Mouse (Mus musculus): ENCODE data around the gene Miga2. TPM values are rescaled to one million over a fixed set of nuclear protein-coding genes. Genes with fewer than 3 reads are reported as not detected.
A peak's percentile ranks its signal among the peaks of the same experiment; 100 is the strongest.

The Miga2 gene
- polyA plus RNA-seq, 1 experiment from 2014 or later, result 34.9 TPM

DNA sequence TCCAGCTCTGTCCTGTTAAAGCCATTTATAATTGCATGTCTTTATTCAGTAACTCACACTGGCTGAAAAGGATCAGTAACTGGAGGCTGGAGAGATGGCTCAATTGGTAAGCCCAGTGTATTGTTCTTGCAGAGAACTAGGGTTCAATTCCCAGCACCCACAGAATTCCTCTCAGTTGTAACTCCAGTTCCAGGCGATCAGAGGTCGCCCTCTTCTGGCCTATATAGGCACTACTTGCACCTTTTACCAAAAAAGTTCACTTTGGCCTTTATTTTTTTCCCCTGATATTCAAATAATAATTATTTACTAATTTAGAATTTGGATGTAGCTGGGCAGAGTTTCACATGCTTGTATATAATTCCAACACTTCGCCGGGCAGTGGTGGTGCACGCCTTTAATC, 1.2 kb upstream of the Miga2 start:
- H3K9me3 ChIP-seq, result no peaks in the 10 kb centered on the region
- ATAC-seq (replicated peaks), result no peak
- 74% methylated on average over 5 of the region's 5 CpGs for WGBS

DNA sequence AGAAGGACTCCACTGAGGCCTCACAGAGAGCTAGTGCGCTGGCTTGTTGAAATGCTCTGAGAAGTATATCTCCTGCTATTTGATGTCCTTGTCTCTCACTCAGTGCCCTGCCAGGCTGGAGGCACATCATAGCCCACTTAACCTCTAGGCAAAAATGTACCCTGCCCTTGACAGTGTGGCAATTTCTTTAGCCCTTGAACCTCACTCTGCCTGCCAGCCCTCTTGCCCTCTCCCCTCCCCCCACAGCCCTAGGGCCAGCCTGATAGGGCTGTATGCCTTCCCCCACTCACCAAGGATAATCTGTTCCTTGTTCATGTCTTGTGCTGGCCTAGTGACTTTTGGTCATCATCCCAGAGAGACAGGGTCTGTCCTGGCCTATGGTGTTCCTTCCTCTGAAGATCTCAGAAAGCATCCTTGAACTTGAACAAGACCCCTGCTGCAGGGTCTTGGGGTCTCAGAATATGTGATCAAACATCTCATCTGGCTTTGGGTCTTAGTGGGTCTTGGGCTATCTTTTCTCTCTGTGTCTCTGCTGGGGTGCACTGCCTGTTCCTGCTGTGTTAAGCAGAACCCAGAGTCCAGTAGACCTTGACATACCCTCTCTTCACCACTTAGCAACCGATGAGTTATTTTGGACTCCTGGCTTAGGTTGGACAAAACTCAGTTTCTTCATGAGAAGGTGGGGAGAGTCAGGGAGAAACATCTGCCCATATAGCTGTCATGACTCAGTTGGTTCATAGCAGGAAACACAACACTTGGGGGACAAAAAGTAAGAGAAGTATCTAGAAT, 1.4 kb downstream of the Miga2 start:
- Histone ChIP-seq H3K27ac (no peak overlapping the region), H3K4me2 (peak overlapping the region; percentile 87), H3K36me3 (replicated peaks) (peaks cover 25% of the 10 kb centered on the region), H3K9me3 (no peaks in the 10 kb centered on the region), H3K27me3 (replicated peaks) (no peaks in the 10 kb centered on the region), H3K4me3 (peak overlapping the region; percentile 99), H3K9ac (peak overlapping the region; percentile 82), H3K4me1 (peaks cover 13% of the 10 kb centered on the region)
- ATAC-seq (replicated peaks), result no peak
- 87% methylated on average over 2 of the region's 2 CpGs for WGBS

More for the DNA sequence above, 1.2 kb upstream of the Miga2 start:
- Histone ChIP-seq H3K4me2 (no peak overlapping the region), H3K27me3 (replicated peaks) (no peaks in the 10 kb centered on the region), H3K4me1 (peaks cover 22% of the 10 kb centered on the region), H3K27ac (no peak overlapping the region), H3K36me3 (replicated peaks) (0 out of 2 replicates have a peak, but pooled peaks cover 2% of the 10 kb centered on the region), H3K9ac (no peak overlapping the region), H3K4me3 (no peak overlapping the region)

DNA sequence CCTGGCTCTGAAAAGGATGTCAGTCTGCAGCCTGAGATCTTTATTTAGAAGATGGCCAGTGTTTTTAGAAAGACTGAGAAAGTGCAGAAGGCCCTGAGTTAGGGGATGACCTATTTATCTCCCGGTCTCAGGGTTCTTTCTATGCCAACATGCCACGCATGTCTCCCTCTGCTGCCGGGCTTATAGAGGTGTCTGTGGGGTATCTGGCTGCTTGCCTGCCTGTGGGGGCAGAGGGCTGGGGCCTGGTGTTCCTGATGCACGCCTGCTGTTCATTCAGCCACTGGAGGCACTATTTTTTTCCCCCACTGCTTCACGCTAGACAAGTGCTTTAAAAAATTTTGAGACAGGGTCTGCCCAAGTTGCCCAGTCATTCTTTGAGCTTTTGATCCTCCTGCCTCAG, 2.2 kb downstream of the Miga2 start:
- Histone ChIP-seq H3K9me3 (no peaks in the 10 kb centered on the region), H3K27ac (no peak overlapping the region), H3K36me3 (replicated peaks) (peaks cover 28% of the 10 kb centered on the region), H3K4me2 (no peak overlapping the region), H3K4me1 (peaks cover 13% of the 10 kb centered on the region), H3K9ac (no peak overlapping the region), H3K4me3 (no peak overlapping the region), H3K27me3 (replicated peaks) (no peaks in the 10 kb centered on the region)
- no peak for ATAC-seq (replicated peaks)
- 66% methylated on average over 5 of the region's 5 CpGs for WGBS

DNA sequence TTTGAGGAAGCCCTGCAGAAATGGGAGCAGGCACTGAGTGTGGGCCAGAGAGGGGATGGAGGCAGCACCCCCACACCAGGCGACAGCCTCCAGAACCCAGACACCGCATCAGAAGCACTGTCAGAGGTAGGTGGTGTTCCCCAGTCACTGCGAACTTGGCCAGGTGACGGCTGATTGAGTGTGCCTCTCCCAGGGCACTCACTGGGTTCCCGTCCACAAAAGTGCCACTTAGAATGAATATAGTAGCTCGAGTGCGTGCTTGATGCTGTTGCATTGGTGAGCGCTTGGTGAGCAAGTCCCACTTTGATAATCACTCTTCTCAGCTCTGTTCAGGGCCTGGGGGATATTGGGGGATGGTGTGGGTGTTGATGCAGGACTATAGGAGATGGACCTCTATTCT, 7.5 kb downstream of the Miga2 start:
- no peak overlapping the region for H3K4me3 ChIP-seq
- peaks cover 67% of the 10 kb centered on the region for H3K36me3 ChIP-seq (replicated peaks)
- H3K4me2 ChIP-seq, result no peak overlapping the region
- no peak overlapping the region for H3K27ac ChIP-seq
- no peak overlapping the region for H3K9ac ChIP-seq
- ATAC-seq (replicated peaks), result no peak
- H3K4me1 ChIP-seq, result no peaks in the 10 kb centered on the region
- WGBS, result 95% methylated on average over 8 of the region's 8 CpGs
- H3K27me3 ChIP-seq (replicated peaks), result no peaks in the 10 kb centered on the region
- no peaks in the 10 kb centered on the region for H3K9me3 ChIP-seq

DNA sequence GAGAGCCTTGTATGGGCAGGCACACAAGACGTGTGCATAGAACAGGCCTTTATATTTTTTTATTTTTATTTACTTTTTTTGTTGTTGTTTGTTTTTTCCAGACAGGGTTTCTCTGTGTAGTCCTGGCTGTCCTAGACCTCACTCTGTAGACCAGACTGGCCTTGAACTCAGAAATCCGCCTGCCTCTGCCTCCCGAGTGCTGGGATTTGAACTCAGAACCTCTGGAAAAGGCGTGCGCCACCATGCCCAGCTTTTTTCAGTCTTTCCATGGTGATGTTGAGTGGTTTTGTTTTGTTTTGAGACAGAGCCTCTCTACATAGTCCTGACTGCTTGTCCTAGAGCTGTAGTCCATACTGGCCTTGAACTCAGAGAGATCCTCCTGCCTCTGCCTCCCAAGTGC, 8.7 kb downstream of the Miga2 start:
- Histone ChIP-seq H3K4me1 (no peaks in the 10 kb centered on the region), H3K9ac (no peak overlapping the region), H3K27ac (no peak overlapping the region), H3K4me3 (no peak overlapping the region), H3K9me3 (no peaks in the 10 kb centered on the region), H3K4me2 (no peak overlapping the region), H3K27me3 (replicated peaks) (no peaks in the 10 kb centered on the region), H3K36me3 (replicated peaks) (peaks cover 73% of the 10 kb centered on the region)
- WGBS, result 97% methylated on average over 5 of the region's 5 CpGs
- ATAC-seq (replicated peaks), result no peak

DNA sequence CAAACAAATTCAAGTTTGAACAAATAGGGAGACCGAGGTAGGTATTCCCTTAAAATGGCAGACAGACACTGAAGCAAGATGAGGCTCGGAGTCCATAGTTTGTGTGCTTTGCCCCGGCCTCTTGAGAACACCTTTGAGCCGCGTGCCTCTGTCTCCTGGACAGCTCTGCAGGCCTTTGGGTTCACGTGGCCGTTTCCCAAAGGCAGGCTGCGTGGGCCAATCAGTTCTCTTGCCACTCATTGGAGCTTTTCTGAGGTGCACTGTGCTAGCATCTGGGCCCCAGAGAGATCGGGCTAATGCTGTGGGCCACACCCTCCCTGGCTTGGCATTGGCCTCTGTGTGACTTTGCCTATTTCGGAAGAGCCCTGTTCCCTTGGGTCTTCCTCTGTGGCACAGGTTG, 11.9 kb downstream of the Miga2 start:
- ATAC-seq (replicated peaks), result no peak
- H3K9me3 ChIP-seq, result no peaks in the 10 kb centered on the region
- peaks cover 62% of the 10 kb centered on the region for H3K36me3 ChIP-seq (replicated peaks)
- H3K27me3 ChIP-seq (replicated peaks), result no peaks in the 10 kb centered on the region
- H3K27ac ChIP-seq, result no peak overlapping the region
- H3K9ac ChIP-seq, result no peak overlapping the region
- H3K4me2 ChIP-seq, result no peak overlapping the region
- H3K4me3 ChIP-seq, result no peak overlapping the region
- no peaks in the 10 kb centered on the region for H3K4me1 ChIP-seq
- 91% methylated on average over 10 of the region's 10 CpGs for WGBS

DNA sequence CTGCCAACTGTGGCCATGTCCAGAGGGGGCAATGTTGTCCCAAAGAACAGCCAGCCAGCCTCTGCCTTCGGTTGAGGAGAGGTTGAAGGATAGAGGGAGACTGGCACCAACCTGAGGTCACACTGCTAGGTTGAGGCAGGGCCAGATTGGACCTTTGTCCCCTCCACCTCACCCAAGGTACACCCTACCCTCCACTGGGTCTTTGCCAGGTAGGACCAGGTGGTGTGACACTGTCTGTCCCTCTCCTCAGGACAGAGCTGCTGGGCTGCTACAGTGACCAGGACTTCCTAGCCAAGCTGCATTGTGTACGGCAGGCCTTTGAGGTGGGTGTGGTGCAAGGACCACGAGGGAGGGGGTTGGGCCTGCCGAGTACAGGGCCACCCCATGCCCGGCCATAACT, 13.7 kb downstream of the Miga2 start:
- no peak overlapping the region for H3K9ac ChIP-seq

DNA sequence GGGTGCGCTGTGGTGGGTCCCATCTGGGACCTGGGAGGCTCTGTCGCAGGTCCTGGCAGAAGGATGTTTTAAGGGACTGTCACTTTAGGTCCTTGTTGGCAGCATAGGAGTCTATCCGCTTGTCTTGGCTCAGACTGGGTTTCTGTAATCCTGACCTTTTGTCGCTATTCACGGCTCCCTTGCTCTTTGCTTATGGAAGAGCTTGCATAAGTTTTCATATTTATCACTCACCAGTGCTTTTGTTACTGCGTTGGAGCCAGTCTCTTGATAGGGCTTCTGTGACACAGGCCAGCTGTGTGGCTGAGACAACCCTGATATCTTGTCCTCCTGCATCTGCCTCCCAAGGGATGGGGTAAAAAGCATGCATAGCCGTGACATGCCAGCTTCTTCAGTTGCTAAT, 15.3 kb downstream of the Miga2 start:
- H3K9me3 ChIP-seq, result no peaks in the 10 kb centered on the region
- H3K4me1 ChIP-seq, result no peaks in the 10 kb centered on the region
- no peak overlapping the region for H3K4me3 ChIP-seq
- no peak overlapping the region for H3K27ac ChIP-seq
- peaks cover 48% of the 10 kb centered on the region for H3K36me3 ChIP-seq (replicated peaks)
- H3K9ac ChIP-seq, result no peak overlapping the region
- WGBS, result 92% methylated on average over 7 of the region's 7 CpGs
- H3K27me3 ChIP-seq (replicated peaks), result no peaks in the 10 kb centered on the region
- no peak for ATAC-seq (replicated peaks)
- H3K4me2 ChIP-seq, result no peak overlapping the region

More for the DNA sequence above, 13.7 kb downstream of the Miga2 start:
- WGBS, result 86% methylated on average over 5 of the region's 5 CpGs
- H3K4me3 ChIP-seq, result no peak overlapping the region
- H3K27ac ChIP-seq, result no peak overlapping the region
- no peaks in the 10 kb centered on the region for H3K27me3 ChIP-seq (replicated peaks)
- no peak overlapping the region for H3K4me2 ChIP-seq
- no peaks in the 10 kb centered on the region for H3K4me1 ChIP-seq
- no peak for ATAC-seq (replicated peaks)
- no peaks in the 10 kb centered on the region for H3K9me3 ChIP-seq
- peaks cover 60% of the 10 kb centered on the region for H3K36me3 ChIP-seq (replicated peaks)

DNA sequence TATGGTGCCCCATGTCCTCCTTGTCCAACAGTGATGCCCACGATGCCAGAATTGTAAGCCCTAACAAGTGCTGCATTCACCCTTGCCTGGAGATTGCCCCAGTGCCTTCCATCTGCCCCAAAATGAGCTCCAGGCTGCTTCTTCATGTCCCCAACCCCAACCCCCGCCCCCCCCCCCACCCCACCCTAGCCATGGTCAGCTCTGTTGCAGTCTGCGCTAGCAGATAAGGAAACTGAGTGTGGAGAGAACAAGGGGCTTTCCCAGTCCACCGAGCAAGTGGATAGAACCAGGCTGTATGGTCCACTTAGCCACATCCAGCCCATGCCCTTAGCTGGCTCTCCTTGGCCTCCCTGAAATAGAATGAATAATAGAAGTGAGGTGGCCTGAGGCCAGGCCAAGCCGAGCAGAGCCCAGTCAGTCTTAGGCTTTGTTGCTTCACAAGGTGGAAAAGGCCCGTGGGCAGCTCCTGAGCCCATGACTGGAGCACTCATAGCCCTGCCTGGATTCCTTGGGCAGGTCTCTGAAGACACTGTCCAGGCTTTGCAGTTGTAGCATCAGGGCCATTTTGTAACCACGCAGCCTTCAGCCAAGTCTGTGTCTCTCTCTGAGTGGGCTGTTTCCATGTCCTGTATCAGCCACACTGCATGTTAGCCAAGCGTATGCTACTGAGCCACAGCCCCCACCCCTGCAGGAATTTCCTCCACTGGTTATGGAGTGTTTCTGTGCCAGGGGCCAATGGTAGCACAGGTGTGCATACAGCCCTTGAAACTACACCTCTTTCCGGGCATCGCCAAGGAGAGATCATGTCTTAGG, 16.7 kb downstream of the Miga2 start:
- Histone ChIP-seq H3K9me3 (no peaks in the 10 kb centered on the region), H3K9ac (no peak overlapping the region), H3K27ac (no peak overlapping the region), H3K36me3 (replicated peaks) (peaks cover 45% of the 10 kb centered on the region), H3K4me3 (no peak overlapping the region), H3K27me3 (replicated peaks) (no peaks in the 10 kb centered on the region), H3K4me1 (no peaks in the 10 kb centered on the region), H3K4me2 (no peak overlapping the region)
- no peak for ATAC-seq (replicated peaks)
- 91% methylated on average over 10 of the region's 10 CpGs for WGBS

DNA sequence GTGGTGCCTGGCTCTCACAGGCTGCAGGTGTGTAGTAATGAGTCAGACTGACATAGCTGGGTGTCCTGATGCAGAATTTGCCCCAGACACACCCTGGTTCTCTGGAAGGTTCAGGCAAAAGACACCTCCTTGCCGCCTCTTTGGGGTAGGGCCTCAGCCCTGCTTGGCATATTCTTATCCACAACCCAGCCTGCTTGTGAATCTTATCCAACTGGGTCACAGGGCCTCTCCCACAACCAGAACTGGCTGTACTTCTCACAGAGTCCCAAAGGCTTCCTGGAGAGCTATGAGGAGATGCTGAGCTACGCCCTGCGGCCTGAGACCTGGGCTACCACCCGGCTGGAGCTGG, 17.3 kb downstream of the Miga2 start:
- no peaks in the 10 kb centered on the region for H3K27me3 ChIP-seq (replicated peaks)
- H3K27ac ChIP-seq, result no peak overlapping the region
- no peak for ATAC-seq (replicated peaks)
- no peak overlapping the region for H3K9ac ChIP-seq
- peaks cover 39% of the 10 kb centered on the region for H3K36me3 ChIP-seq (replicated peaks)
- H3K4me2 ChIP-seq, result no peak overlapping the region
- 97% methylated on average over 4 of the region's 4 CpGs for WGBS
- H3K4me3 ChIP-seq, result no peak overlapping the region
- no peaks in the 10 kb centered on the region for H3K4me1 ChIP-seq
- no peaks in the 10 kb centered on the region for H3K9me3 ChIP-seq

DNA sequence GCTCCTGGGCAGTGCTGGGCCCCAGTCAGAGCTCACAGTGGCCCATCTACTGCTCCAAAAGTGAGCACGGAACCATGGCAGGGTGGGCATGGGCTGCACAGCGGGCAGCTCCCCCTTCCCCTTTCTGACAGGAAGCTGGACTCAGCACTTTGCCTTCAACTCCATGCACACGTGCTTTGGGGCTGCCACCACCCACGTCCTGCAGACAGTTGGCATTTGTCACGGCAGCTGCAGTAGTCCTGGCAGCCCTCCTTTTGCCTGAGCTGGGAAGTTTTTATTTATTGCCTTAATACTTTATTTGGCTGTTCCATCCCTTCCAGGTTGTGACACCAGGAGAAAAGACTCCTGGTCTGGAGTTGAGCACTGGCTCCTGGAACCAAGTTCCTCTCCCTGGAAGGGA, 20.8 kb downstream of the Miga2 start:
- 84% methylated on average over 5 of the region's 5 CpGs for WGBS

DNA sequence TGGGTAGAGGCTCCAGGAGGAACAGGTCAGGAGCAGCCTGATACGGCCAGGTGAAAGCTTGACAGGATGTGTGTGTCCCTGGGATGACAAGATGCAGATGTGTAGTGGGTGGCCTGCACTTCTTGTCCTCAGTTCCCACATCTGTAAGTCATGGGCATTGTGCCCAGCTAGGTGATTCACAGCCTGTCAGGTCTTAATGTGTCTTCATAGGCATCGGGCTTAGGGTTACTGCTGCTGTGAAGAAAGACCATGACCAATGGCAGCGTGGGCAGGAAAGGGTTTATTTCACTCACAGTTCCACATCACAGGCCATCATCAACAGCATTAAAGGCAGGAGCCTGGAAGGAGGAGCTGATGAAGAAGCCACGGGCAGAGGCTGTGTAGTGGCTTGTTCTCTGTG, 21.6 kb downstream of the Miga2 start:
- Histone ChIP-seq H3K36me3 (replicated peaks) (peaks cover 15% of the 10 kb centered on the region), H3K4me2 (no peak overlapping the region), H3K27ac (no peak overlapping the region), H3K4me1 (no peaks in the 10 kb centered on the region), H3K27me3 (replicated peaks) (no peaks in the 10 kb centered on the region), H3K9ac (no peak overlapping the region), H3K4me3 (no peak overlapping the region), H3K9me3 (no peaks in the 10 kb centered on the region)
- ATAC-seq (replicated peaks), result no peak
- 91% methylated on average over 4 of the region's 4 CpGs for WGBS

More for the DNA sequence above, 20.8 kb downstream of the Miga2 start:
- Histone ChIP-seq H3K9me3 (no peaks in the 10 kb centered on the region), H3K27ac (no peak overlapping the region), H3K4me2 (no peak overlapping the region), H3K4me3 (no peak overlapping the region), H3K4me1 (no peaks in the 10 kb centered on the region), H3K27me3 (replicated peaks) (no peaks in the 10 kb centered on the region), H3K36me3 (replicated peaks) (peaks cover 17% of the 10 kb centered on the region), H3K9ac (no peak overlapping the region)
- ATAC-seq (replicated peaks), result no peak

DNA sequence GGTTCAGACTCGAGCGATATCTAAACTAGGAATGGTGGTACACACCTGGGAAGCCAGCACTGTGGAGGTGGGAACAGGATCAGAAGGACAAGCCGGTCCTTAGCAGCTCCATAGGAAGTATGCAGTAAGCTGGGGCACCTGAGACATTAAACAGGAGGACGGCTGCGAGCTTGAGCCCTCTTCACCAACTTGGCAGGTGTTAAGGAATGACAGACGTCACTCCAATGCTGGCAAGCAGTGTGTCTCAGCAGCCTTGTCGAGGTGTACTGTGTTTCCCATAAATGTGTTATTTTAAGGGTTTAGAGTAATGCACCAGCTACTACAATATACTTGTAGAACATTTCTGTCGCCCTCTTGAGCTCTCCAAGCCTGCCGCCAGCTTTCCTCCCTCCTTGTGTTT, 22.9 kb downstream of the Miga2 start:
- Histone ChIP-seq H3K27ac (no peak overlapping the region), H3K27me3 (replicated peaks) (no peaks in the 10 kb centered on the region), H3K4me2 (no peak overlapping the region), H3K4me1 (peaks cover 9% of the 10 kb centered on the region), H3K36me3 (replicated peaks) (peaks cover 11% of the 10 kb centered on the region), H3K9ac (no peak overlapping the region), H3K9me3 (no peaks in the 10 kb centered on the region), H3K4me3 (no peak overlapping the region)
- ATAC-seq (replicated peaks), result no peak
- WGBS, result 87% methylated on average over 9 of the region's 9 CpGs
